Mouse (Mus musculus) left cerebral cortex, adult 9 months (tissue): Measurements from ENCODE around the gene Hagh.

Experiments
- DNase-seq, 2 experiments: peaks; one replicate each; pipeline ENCODE4 v3.0.0; 2022; ENCODE audit warnings: low spot score in 2 of 2

The Hagh gene

DNA sequence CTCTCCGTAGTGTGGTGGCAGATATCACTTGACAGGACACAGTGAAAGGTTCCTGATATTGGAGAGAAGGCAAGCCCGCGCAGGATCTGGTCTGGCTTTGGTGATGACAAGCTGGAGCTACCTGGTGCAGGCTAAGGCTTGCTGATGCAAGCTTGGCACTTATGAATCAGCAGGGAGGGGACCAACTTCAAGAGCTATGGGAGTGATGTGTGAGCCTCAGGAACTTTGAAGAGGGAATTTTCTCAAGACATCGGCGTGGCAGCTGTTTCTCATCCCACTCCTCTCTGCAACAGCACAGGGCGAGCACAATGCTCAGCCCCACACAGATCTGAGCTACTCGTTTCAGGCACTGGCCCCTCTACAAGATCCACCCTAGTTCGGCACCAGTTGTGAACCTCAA, at the start of gene Hagh:
TSS of gene Hagh (plus strand) at position 302 of the 400 bp plus-strand sequence.
- DNase-seq, result no peak

DNA sequence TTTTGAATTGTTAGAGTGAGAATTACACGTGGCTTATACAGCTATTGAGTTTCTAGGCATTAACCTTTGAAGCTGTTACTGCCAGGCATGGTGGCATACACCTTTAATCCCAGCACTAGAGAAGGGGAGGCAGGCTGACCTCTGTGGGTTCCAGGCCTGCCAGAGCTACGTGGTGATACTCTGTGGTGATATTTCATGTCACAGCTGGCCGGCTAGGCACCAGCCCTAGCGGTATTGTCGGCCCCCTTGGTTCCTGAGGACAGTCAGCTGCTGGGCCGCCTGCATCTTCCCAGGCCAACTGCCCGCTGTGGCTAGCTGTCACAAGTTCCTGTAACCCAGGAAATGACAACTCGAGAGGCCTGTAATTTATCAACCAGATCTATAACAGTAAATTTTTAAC, 47.8 kb upstream of the Hagh start:
- no peak for DNase-seq

DNA sequence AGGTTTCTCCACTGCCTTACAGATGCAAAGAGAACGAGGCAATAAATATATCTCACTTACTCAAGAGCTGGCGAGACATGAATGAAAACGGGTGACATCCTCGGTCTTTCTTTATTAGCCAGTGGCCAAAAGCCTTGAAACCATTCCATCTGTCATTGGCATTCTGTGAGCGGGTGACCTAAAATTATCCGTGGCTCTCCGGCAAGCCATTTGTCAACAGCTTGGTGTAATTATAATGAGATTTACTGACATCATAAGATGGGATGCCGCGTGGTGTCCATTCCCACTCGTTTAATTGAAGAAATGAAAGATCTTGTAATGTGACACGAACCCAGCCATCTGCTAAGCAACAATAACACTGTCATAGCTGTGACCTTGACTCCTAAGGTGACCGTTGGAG, 45.2 kb upstream of the Hagh start:
- no peak for DNase-seq

DNA sequence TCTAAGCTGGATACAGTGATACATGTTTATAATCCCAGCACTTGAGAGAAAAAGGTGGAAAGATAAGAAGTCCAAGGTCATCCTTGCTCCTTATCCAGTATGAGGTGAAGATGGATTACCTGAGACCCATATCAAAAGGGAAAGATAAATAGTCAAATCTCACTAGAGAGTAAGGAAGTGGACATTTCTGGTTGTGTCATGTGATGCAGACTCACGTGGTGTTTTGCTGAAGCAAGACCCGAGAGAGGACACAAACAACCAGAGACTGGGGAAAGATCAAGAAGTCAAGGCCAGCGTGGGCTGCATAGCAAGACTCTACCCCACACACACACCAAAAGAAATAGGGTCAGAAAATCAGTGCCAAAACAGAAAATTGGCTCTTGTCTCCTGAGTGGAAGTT, 43.0 kb upstream of the Hagh start:
- DNase-seq, result no peak

DNA sequence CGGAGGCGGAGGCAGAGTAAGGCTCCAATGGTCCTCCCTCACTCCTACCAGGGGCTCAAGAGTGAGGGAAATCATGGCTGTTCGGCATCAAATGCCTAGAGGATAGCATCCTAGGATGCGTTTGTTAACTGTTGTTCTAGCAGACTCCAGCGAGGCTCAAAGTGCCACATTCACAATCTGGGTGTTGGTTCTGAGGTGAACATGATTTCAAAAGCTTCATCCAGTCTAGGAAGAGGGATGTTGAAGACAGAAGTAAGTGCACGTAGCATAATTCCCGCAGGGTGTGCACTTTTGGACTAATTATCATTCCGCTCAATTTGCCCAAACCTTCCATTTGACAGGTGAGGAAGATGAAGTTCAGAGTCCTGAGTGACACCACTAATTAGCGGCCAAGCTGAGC, 41.7 kb upstream of the Hagh start:
- no peak for DNase-seq

- DNase-seq, result no peak
These were observed 40.5 kb upstream of the Hagh start for GRCm38 (mm10) chr17:24799476-24799875.

- no peak for DNase-seq
These were observed 39.4 kb upstream of the Hagh start for GRCm38 (mm10) chr17:24800524-24800923.

DNA sequence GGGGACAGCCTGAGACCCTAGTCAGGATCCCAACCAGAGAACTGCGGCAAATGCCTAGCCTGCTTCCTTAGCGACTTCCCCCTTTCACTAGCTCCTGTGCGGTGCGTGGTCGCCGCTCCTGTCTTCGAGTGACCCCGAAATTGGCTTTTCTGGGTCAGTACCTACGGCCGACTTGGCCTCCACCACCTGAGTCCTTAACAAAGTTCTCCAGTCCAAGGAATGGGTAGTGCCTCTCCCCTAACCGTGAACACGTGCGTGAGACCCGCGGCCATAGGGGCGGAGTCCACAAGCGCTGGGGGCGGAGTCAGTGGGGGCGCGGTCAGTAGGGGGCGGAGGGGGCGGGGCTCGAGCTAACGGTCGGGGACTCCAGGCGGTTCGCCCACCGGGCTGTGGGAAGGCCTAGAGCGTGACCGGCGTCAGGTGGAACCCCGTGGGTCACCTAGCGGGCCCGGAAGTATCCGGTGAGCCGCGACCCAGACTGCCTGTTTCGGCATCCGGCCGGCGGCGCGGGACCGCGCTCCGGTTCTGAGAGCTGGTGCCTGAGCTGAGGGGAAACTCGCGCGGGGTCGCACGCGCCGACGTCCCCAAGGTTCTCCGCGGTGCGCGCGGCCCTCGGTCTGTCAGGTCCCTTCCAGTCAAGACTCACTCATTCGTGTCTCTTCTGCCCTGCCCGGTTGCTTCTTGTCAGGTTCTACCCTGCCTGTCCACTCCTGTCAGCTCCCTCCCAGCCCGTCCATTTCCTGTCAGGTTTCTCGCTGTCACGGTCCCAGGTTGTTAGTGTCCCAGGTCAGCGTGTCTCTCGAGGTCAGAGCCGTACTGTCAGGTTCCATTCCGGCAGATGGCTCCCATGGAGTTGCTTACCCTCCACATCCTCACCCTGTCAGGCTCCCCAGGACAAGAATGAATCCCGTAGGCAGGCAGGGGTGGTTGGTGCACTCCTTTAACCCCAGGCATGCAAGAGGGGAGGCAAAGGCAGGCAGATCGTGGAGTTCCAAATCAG, 35.7 kb upstream of the Hagh start, which contains the start of gene Meiob:
TSS of gene Meiob (plus strand) at position 338 of the 1,000 bp plus-strand sequence.
- peak in 1 of 2 experiments; percentile 8 for DNase-seq

GRCm38 (mm10) chr17:24811211-24811610, 28.7 kb upstream of the Hagh start:
- DNase-seq, result no peak

DNA sequence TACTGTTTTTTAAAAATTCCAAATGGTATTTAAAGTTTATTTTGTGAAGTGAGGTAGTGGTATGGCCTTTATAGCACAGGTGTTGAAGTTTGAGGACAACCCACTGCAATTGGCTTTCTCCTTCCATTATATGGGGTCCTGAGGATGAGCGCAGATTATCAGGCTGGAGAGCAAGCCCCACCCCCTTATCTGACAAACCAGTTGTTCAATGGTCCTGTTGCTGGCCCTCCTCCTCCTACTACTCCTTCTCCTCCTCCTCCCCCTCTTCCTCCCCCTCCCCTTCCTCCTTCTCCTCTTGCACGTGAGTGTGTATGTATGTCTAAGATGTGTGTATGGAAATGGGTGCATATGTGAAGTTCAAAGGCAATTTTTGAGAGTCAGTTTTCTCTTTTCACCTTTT, 27.7 kb upstream of the Hagh start:
- no peak for DNase-seq

DNA sequence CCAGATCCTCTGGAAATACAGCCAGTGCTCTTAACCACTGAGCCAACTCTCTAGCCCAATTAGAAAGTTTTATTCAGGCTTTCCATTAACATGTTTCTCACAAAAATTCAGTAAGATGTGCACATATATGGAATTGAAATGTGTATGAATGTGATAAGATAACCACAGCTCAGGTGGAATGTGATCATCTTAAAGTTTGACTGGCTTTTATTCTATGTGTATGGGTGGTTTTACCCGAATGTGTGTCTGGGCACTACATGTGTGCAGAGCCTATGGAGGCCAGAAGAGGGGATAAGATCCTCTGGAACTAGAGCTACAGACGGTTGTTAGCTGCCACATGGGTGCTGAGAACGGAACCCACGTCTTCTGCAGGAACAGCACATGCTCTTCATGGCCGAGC, 24.7 kb upstream of the Hagh start:
- no peak for DNase-seq

GRCm38 (mm10) chr17:24817503-24817902, 22.4 kb upstream of the Hagh start:
- DNase-seq, result no peak

DNA sequence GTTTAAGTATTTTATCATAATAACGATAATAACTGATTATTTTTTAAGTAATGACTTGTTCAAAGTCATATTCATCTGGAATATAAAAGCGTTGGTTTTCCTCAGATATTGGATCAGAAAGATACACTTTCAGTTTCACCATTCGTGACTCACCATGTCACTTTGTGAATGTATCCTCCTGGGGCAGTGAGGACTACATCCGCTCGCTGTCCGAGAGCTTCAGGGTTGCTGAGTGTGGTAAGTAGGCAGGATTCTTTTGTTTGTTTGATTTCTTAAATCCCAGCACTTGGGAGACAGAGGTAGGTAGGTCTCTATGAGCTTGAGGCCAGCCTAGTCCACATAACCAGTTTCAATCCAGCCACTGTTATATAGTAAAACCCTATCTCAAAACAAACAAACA, 21.8 kb upstream of the Hagh start:
- DNase-seq, result no peak

- DNase-seq, result no peak
These were observed 20.5 kb upstream of the Hagh start for GRCm38 (mm10) chr17:24819469-24819868.

DNA sequence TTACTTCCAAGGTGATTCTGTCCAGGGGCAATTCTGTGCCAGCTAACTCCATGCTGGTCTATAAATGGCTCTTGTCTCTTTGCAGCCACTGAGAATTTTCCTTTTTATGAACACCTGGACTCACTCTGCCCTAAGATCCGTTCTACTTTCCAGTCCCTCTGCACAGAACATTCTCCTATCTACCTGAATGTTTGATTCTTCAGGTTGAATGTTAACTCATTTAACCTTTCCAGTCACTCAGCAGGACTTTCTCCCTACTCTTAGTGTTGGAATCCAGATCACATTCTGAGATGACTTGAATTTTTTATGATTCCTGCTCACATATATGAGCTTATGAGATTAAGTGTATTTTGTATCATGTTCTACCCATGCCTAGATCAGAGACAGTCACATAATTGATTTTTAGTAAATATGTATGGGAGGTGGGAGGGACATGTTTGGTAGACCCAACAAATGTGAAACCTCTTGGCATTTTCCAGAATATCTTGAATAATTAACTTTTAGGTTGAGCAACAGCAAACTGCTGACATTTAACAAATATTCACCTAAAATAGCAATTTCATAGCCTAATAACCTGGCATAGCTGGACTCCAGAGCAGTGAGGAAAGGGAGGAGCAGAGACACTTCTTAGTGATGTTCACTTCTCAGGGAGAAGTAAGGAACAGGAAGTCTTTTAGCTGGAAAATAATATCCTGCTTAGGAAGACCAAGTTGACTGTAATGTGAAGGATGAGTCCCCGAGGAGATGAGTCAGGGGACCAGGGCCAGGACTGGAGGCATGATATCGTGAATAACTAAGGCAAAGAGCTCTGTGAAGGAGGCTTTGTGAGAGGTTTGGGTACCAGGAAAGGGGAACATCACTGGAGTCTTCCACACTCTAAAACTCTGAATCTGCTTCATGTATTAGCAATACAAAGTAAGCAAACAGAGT, 18.3 kb upstream of the Hagh start:
- DNase-seq, result no peak

- no peak for DNase-seq
These were observed 398 bp downstream of the Hagh start for GRCm38 (mm10) chr17:24840341-24840740.

GRCm38 (mm10) chr17:24841133-24841532, 1.2 kb downstream of the Hagh start:
- DNase-seq, result no peak

DNA sequence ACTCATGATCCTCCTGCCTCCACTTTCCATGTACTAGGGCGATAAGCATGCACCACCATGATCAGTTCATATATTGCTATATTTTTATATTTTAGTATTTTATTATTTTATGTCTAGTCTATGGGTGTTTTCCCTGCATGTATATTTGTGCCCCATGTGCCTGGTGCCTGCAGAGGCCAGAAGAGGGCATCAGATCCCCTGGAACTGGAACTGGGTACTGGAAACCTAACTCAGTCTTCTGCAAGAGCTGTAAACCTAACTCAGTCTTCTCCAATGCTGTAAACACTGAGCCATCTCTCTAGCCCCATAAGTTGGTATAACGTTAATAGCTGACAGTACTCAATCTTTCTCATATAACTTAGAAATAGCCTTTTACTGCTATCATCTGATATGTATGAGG, 2.7 kb downstream of the Hagh start:
- no peak for DNase-seq

GRCm38 (mm10) chr17:24844525-24844924, 4.6 kb downstream of the Hagh start:
- no peak for DNase-seq

DNA sequence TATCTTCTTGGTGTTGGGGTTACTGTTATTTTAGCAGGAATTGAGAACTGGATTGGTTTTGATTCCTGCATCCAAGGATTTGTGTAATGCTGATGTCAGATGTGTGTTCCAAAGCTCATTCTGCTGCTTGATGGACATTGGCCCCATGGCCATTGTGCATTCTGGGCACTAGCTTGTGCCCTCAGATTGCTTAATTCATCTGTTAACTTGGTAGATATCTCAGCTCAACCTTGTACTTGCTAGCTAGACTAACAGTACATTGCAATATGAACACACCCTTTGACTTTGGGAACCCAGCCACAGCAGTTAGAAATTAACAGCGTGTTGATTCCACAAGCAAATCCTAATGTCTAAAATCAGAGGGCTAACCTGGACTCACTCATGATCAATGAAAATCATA, 7.4 kb downstream of the Hagh start:
- DNase-seq, result no peak

GRCm38 (mm10) chr17:24848600-24849031, 8.7 kb downstream of the Hagh start:
- no peak for DNase-seq

- DNase-seq, result no peak
These were observed 9.8 kb downstream of the Hagh start for GRCm38 (mm10) chr17:24849733-24850064.
